Mouse (Mus musculus): Measurements from ENCODE around the gene Gstp3. TPM values are rescaled to one million over a fixed set of nuclear protein-coding genes. Genes with fewer than 3 reads are reported as not detected.

Gstp3 gene
- total and polyA plus RNA-seq, 3 experiments: 1.4 TPM; not detected in 2

DNA sequence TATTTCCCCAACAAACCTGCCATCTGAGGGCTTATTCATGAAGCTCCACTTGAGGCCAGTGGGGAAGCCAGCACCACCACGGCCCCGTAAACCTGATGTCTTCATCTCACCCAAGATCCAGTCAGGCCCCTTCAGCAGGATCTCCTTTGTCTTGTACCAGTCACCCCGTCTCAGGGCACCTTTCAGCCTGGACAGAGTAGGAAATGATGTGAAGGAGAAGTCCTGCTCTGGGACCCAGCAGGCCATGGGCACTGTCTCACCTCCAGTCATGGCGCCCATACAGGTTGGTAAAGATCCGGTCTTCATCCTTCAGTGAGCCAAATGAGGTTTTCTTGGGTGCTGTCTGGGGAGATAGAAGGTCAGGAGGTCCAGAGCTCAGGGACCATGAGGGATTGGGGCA, 48.3 kb downstream of the Gstp3 start:
- H3K9ac ChIP-seq (ENCODE audit: insufficient read depth, low read depth): no peak overlapping the region
- in situ Hi-C loops (cut with MboI; ENCODE audit: low pct_ligation_motif_present, low pct_unique_long_range_greater_than_20kb, low sequenced_read_pairs): no loop called here
- no peak overlapping the region for H3K4me2 ChIP-seq (ENCODE audit: insufficient read depth, low read depth, poor library complexity, severe bottlenecking)
- no peak overlapping the region for H3K4me3 ChIP-seq (replicated peaks in 1 of 3; ENCODE audit: low read depth in 2 of 3, low read length in 2 of 3, poor library complexity in 1 of 3)
- TF ChIP-seq SIN3A (IDR thresholded peaks at IDR 0.05; ENCODE audit: low read length) (no peak), HCFC1 (IDR thresholded peaks at IDR 0.05; ENCODE audit: low read depth, low read length) (no peak), ZNF384 (IDR thresholded peaks at IDR 0.05; ENCODE audit: low read depth, low read length) (no peak), MAZ (IDR thresholded peaks at IDR 0.05; ENCODE audit: low read depth, low read length) (no peak), ELF1 (IDR thresholded peaks at IDR 0.05; ENCODE audit: low read depth, low read length) (no peak), CTCF (conservative IDR thresholded peaks at IDR 0.05 in 1 of 2, IDR thresholded peaks at IDR 0.05 in 1 of 2; ENCODE audit: low read depth in 2 of 2, low read length in 2 of 2) (no peak), IRF4 (IDR thresholded peaks at IDR 0.05; ENCODE audit: low read depth, low read length) (no peak), NELFE (IDR thresholded peaks at IDR 0.05; ENCODE audit: low read depth, low read length) (no peak), TCF12 (IDR thresholded peaks at IDR 0.05; ENCODE audit: low read depth, low read length) (no peak), JUN (IDR thresholded peaks at IDR 0.05; ENCODE audit: insufficient read depth, low read depth, low read length) (no peak), UBTF (IDR thresholded peaks at IDR 0.05; ENCODE audit: low read depth, low read length) (no peak), NRF1 (IDR thresholded peaks at IDR 0.05; ENCODE audit: low read depth, low read length) (no peak), SMC3 (IDR thresholded peaks at IDR 0.05; ENCODE audit: low read depth, low read length) (no peak), MXI1 (IDR thresholded peaks at IDR 0.05; ENCODE audit: low read depth, low read length) (no peak), JUND (conservative IDR thresholded peaks at IDR 0.05; ENCODE audit: low read depth, low read length) (no peak), ZC3H11A (IDR thresholded peaks at IDR 0.05; ENCODE audit: low read depth, low read length) (no peak), ZKSCAN1 (IDR thresholded peaks at IDR 0.05; ENCODE audit: borderline replicate concordance, low read depth, low read length) (no peak), TBP (conservative IDR thresholded peaks at IDR 0.05; ENCODE audit: low read depth, low read length) (no peak), ETS1 (conservative IDR thresholded peaks at IDR 0.05; ENCODE audit: low read depth, low read length) (no peak)
- peaks cover 45 to 52% of the 10 kb centered on the region in 2 experiments for H3K36me3 ChIP-seq (replicated peaks in 1 of 2; ENCODE audit: control insufficient read depth in 1 of 2, insufficient read depth in 1 of 2, low read length in 1 of 2)
- H3K79me2 ChIP-seq (replicated peaks; ENCODE audit: control insufficient read depth, extremely low read depth, insufficient read depth, poor library complexity, severe bottlenecking): peaks cover 8% of the 10 kb centered on the region; the same call in 1 of the 2 replicates
- dilution Hi-C loops (cut with MboI; ENCODE audit: extremely low pct_ligation_motif_present, extremely low pct_unique_long_range_greater_than_20kb, low sequenced_read_pairs): no loop called here
- peaks cover 2% of the 10 kb centered on the region for H3K27me3 ChIP-seq (replicated peaks)
- H3K4me1 ChIP-seq (ENCODE audit: control insufficient read depth in 1 of 2, insufficient read depth in 2 of 2): peaks cover 4 to 18% of the 10 kb centered on the region in 2 experiments
- H3K9me3 ChIP-seq (replicated peaks; ENCODE audit: low read length): no peaks in the 10 kb centered on the region
- H3K27ac ChIP-seq (ENCODE audit: insufficient read depth, low read depth): no peak overlapping the region
- DNase-seq (ENCODE audit: extremely low read depth): no peak

Other genes with a start within 250 kb of the Gstp3 start
Only the 20 nearest of the 34 such genes appear.
- not detected in 2 replicates for gene Aldh3b3, start 100.9 kb downstream of the Gstp3 start, total RNA-seq (2012; rRNA removed)
- gene Aldh3b3, start 100.9 kb downstream of the Gstp3 start, total RNA-seq (2014; rRNA removed): not detected in 2 replicates
- gene Aldh3b3, start 100.9 kb downstream of the Gstp3 start, polyA plus RNA-seq (2012; ENCODE audit: insufficient read length, low read depth): not detected in 2 replicates
- not detected in 2 replicates for gene Aldh3b2, start 87.2 kb downstream of the Gstp3 start, total RNA-seq (2012; rRNA removed)
- not detected in 2 replicates for gene Aldh3b2, start 87.2 kb downstream of the Gstp3 start, total RNA-seq (2014; rRNA removed)
- gene Aldh3b2, start 87.2 kb downstream of the Gstp3 start, polyA plus RNA-seq (2012; ENCODE audit: insufficient read length, low read depth): not detected in 2 replicates
- gene Acy3, start 73.0 kb downstream of the Gstp3 start, total RNA-seq (2012; rRNA removed): 0.25 TPM in 1 of 2 replicates, not detected in the other
- gene Acy3, start 73.0 kb downstream of the Gstp3 start, total RNA-seq (2014; rRNA removed): not detected in 2 replicates
- gene Acy3, start 73.0 kb downstream of the Gstp3 start, polyA plus RNA-seq (2012; ENCODE audit: insufficient read length, low read depth): 0.29 and 0.83 TPM in 2 replicates
- gene Tbx10, start 66.8 kb downstream of the Gstp3 start, total RNA-seq (2012; rRNA removed): not detected in 2 replicates
- not detected in 2 replicates for gene Tbx10, start 66.8 kb downstream of the Gstp3 start, total RNA-seq (2014; rRNA removed)
- gene Tbx10, start 66.8 kb downstream of the Gstp3 start, polyA plus RNA-seq (2012; ENCODE audit: insufficient read length, low read depth): not detected in 2 replicates
- 31.4 and 36.3 TPM in 2 replicates for gene Nudt8, start 59.0 kb downstream of the Gstp3 start, total RNA-seq (2012; rRNA removed)
- 31.7 and 40.2 TPM in 2 replicates for gene Nudt8, start 59.0 kb downstream of the Gstp3 start, total RNA-seq (2014; rRNA removed)
- gene Nudt8, start 59.0 kb downstream of the Gstp3 start, polyA plus RNA-seq (2012; ENCODE audit: insufficient read length, low read depth): 24.7 and 28.2 TPM in 2 replicates
- gene Gm49405, start 58.9 kb downstream of the Gstp3 start, total RNA-seq (2012; rRNA removed): 2.0 and 2.1 TPM in 2 replicates
- 0.99 and 1.1 TPM in 2 replicates for gene Gm49405, start 58.9 kb downstream of the Gstp3 start, total RNA-seq (2014; rRNA removed)
- gene Gm49405, start 58.9 kb downstream of the Gstp3 start, polyA plus RNA-seq (2012; ENCODE audit: insufficient read length, low read depth): 2.7 and 3.3 TPM in 2 replicates
- gene Doc2g, start 56.3 kb downstream of the Gstp3 start, total RNA-seq (2012; rRNA removed): 4.4 and 5.2 TPM in 2 replicates
- gene Doc2g, start 56.3 kb downstream of the Gstp3 start, total RNA-seq (2014; rRNA removed): 2.1 and 2.7 TPM in 2 replicates
- 5.7 and 6.4 TPM in 2 replicates for gene Doc2g, start 56.3 kb downstream of the Gstp3 start, polyA plus RNA-seq (2012; ENCODE audit: insufficient read length, low read depth)
- 183 TPM in 2 replicates for gene Ndufv1, start 46.8 kb downstream of the Gstp3 start, total RNA-seq (2012; rRNA removed)
- gene Ndufv1, start 46.8 kb downstream of the Gstp3 start, total RNA-seq (2014; rRNA removed): 119 TPM in 2 replicates
- gene Ndufv1, start 46.8 kb downstream of the Gstp3 start, polyA plus RNA-seq (2012; ENCODE audit: insufficient read length, low read depth): 133 and 136 TPM in 2 replicates
- gene Gstp1, start 21.6 kb downstream of the Gstp3 start, total RNA-seq (2012; rRNA removed): 529 and 544 TPM in 2 replicates
- gene Gstp1, start 21.6 kb downstream of the Gstp3 start, total RNA-seq (2014; rRNA removed): 333 and 343 TPM in 2 replicates
- gene Gstp1, start 21.6 kb downstream of the Gstp3 start, polyA plus RNA-seq (2012; ENCODE audit: insufficient read length, low read depth): 468 and 696 TPM in 2 replicates
- 6.0 and 21.1 TPM in 2 replicates for gene Gstp2, start 13.5 kb downstream of the Gstp3 start, total RNA-seq (2012; rRNA removed)
- gene Gstp2, start 13.5 kb downstream of the Gstp3 start, total RNA-seq (2014; rRNA removed): not detected in 2 replicates
- 1.4 and 2.4 TPM in 2 replicates for gene Gstp2, start 13.5 kb downstream of the Gstp3 start, polyA plus RNA-seq (2012; ENCODE audit: insufficient read length, low read depth)
- gene Cabp2, start 22.0 kb upstream of the Gstp3 start, total RNA-seq (2012; rRNA removed): not detected in 2 replicates
- not detected in 2 replicates for gene Cabp2, start 22.0 kb upstream of the Gstp3 start, total RNA-seq (2014; rRNA removed)
- gene Cabp2, start 22.0 kb upstream of the Gstp3 start, polyA plus RNA-seq (2012; ENCODE audit: insufficient read length, low read depth): not detected in 2 replicates
- gene Cdk2ap2, start 37.6 kb upstream of the Gstp3 start, total RNA-seq (2012; rRNA removed): 69.5 and 90.3 TPM in 2 replicates
- gene Cdk2ap2, start 37.6 kb upstream of the Gstp3 start, total RNA-seq (2014; rRNA removed): 57.0 and 63.4 TPM in 2 replicates
- gene Cdk2ap2, start 37.6 kb upstream of the Gstp3 start, polyA plus RNA-seq (2012; ENCODE audit: insufficient read length, low read depth): 55.6 and 67.1 TPM in 2 replicates
- gene Pitpnm1, start 40.4 kb upstream of the Gstp3 start, total RNA-seq (2012; rRNA removed): 43.8 and 46.1 TPM in 2 replicates
- gene Pitpnm1, start 40.4 kb upstream of the Gstp3 start, total RNA-seq (2014; rRNA removed): 14.8 and 15.9 TPM in 2 replicates
- gene Pitpnm1, start 40.4 kb upstream of the Gstp3 start, polyA plus RNA-seq (2012; ENCODE audit: insufficient read length, low read depth): 33.3 and 34.7 TPM in 2 replicates
- gene Aip, start 66.3 kb upstream of the Gstp3 start, total RNA-seq (2012; rRNA removed): 37.5 and 39.7 TPM in 2 replicates
- gene Aip, start 66.3 kb upstream of the Gstp3 start, total RNA-seq (2014; rRNA removed): 10.8 and 11.7 TPM in 2 replicates
- 64.8 and 87.9 TPM in 2 replicates for gene Aip, start 66.3 kb upstream of the Gstp3 start, polyA plus RNA-seq (2012; ENCODE audit: insufficient read length, low read depth)
- 0.17 and 0.25 TPM in 2 replicates for gene Gpr152, start 80.2 kb upstream of the Gstp3 start, total RNA-seq (2012; rRNA removed)
- gene Gpr152, start 80.2 kb upstream of the Gstp3 start, total RNA-seq (2014; rRNA removed): 0.05 TPM in 1 of 2 replicates, not detected in the other
- 0.71 and 0.82 TPM in 2 replicates for gene Gpr152, start 80.2 kb upstream of the Gstp3 start, polyA plus RNA-seq (2012; ENCODE audit: insufficient read length, low read depth)
- gene Cabp4, start 84.5 kb upstream of the Gstp3 start, total RNA-seq (2012; rRNA removed): 2.8 and 3.3 TPM in 2 replicates
- 6.4 and 6.9 TPM in 2 replicates for gene Cabp4, start 84.5 kb upstream of the Gstp3 start, total RNA-seq (2014; rRNA removed)
- 11.8 and 14.7 TPM in 2 replicates for gene Cabp4, start 84.5 kb upstream of the Gstp3 start, polyA plus RNA-seq (2012; ENCODE audit: insufficient read length, low read depth)
- gene Coro1b, start 89.0 kb upstream of the Gstp3 start, total RNA-seq (2012; rRNA removed): 172 and 194 TPM in 2 replicates
- gene Coro1b, start 89.0 kb upstream of the Gstp3 start, total RNA-seq (2014; rRNA removed): 154 and 179 TPM in 2 replicates
- gene Coro1b, start 89.0 kb upstream of the Gstp3 start, polyA plus RNA-seq (2012; ENCODE audit: insufficient read length, low read depth): 265 and 293 TPM in 2 replicates
- 438 and 452 TPM in 2 replicates for gene Ptprcap, start 94.0 kb upstream of the Gstp3 start, total RNA-seq (2012; rRNA removed)
- 380 and 447 TPM in 2 replicates for gene Ptprcap, start 94.0 kb upstream of the Gstp3 start, total RNA-seq (2014; rRNA removed)
- gene Ptprcap, start 94.0 kb upstream of the Gstp3 start, polyA plus RNA-seq (2012; ENCODE audit: insufficient read length, low read depth): 296 and 343 TPM in 2 replicates
- gene Rps6kb2, start 103.8 kb upstream of the Gstp3 start, total RNA-seq (2012; rRNA removed): 20.7 and 25.3 TPM in 2 replicates
- 9.7 and 12.0 TPM in 2 replicates for gene Rps6kb2, start 103.8 kb upstream of the Gstp3 start, total RNA-seq (2014; rRNA removed)
- gene Rps6kb2, start 103.8 kb upstream of the Gstp3 start, polyA plus RNA-seq (2012; ENCODE audit: insufficient read length, low read depth): 26.6 and 27.2 TPM in 2 replicates
- 3.4 and 4.0 TPM in 2 replicates for gene Carns1, start 115.9 kb upstream of the Gstp3 start, total RNA-seq (2012; rRNA removed)
- gene Carns1, start 115.9 kb upstream of the Gstp3 start, total RNA-seq (2014; rRNA removed): 1.7 and 1.8 TPM in 2 replicates
- gene Carns1, start 115.9 kb upstream of the Gstp3 start, polyA plus RNA-seq (2012; ENCODE audit: insufficient read length, low read depth): 3.8 and 4.4 TPM in 2 replicates

Measured in CH12.LX (cell line).